Mouse (Mus musculus): Measurements from ENCODE around the gene Sun1.

Sun1 gene

GRCm38 (mm10) chr5:139251736-139252080 is 51.3 kb downstream of the Sun1 start:
- no peak for DNase-seq (ENCODE audit: low read depth, low spot score)

- DNase-seq (ENCODE audit: low read depth, low spot score) = peak; percentile 100
Observed at GRCm38 (mm10) chr5:139252081-139252909, 51.9 kb downstream of the Sun1 start, which contains the start of gene Get4. Get4 (plus strand) TSS chr5:139252324.

GRCm38 (mm10) chr5:139252910-139253245 is 52.4 kb downstream of the Sun1 start:
- no peak for DNase-seq (ENCODE audit: low read depth, low spot score)

GRCm38 (mm10) chr5:139253301-139253741 is 52.9 kb downstream of the Sun1 start:
- peak; percentile 71 for DNase-seq (ENCODE audit: low read depth, low spot score)

- no peak for DNase-seq (ENCODE audit: low read depth, low spot score)
Observed at GRCm38 (mm10) chr5:139254938-139255337, 54.5 kb downstream of the Sun1 start.

- no peak for DNase-seq (ENCODE audit: low read depth, low spot score)
Observed at GRCm38 (mm10) chr5:139255777-139256176, 55.3 kb downstream of the Sun1 start.

- DNase-seq (ENCODE audit: low read depth, low spot score) = no peak
Observed at GRCm38 (mm10) chr5:139256211-139256765, 55.9 kb downstream of the Sun1 start.

GRCm38 (mm10) chr5:139257265-139257664 is 56.8 kb downstream of the Sun1 start:
- no peak for DNase-seq (ENCODE audit: low read depth, low spot score)

- DNase-seq (ENCODE audit: low read depth, low spot score) = no peak
Observed at GRCm38 (mm10) chr5:139257818-139258217, 57.4 kb downstream of the Sun1 start.

GRCm38 (mm10) chr5:139258371-139259035 is 58.1 kb downstream of the Sun1 start:
- DNase-seq (ENCODE audit: low read depth, low spot score) = no peak

- DNase-seq (ENCODE audit: low read depth, low spot score) = no peak
Observed at GRCm38 (mm10) chr5:139259853-139260252, 59.4 kb downstream of the Sun1 start.

- DNase-seq (ENCODE audit: low read depth, low spot score) = no peak
Observed at GRCm38 (mm10) chr5:139261403-139261802, 61.0 kb downstream of the Sun1 start.

- no peak for DNase-seq (ENCODE audit: low read depth, low spot score)
Observed at GRCm38 (mm10) chr5:139267661-139268060, 67.2 kb downstream of the Sun1 start.

- DNase-seq (ENCODE audit: low read depth, low spot score) = no peak
Observed at GRCm38 (mm10) chr5:139270806-139271521, 70.5 kb downstream of the Sun1 start.

GRCm38 (mm10) chr5:139271994-139272554 is 71.6 kb downstream of the Sun1 start:
- no peak for DNase-seq (ENCODE audit: low read depth, low spot score)

- DNase-seq (ENCODE audit: low read depth, low spot score) = no peak
Observed at GRCm38 (mm10) chr5:139277287-139277686, 76.8 kb downstream of the Sun1 start.

GRCm38 (mm10) chr5:139281373-139282112 is 81.1 kb downstream of the Sun1 start:
- DNase-seq (ENCODE audit: low read depth, low spot score) = no peak

- DNase-seq (ENCODE audit: low read depth, low spot score) = peak; percentile 89
Observed at GRCm38 (mm10) chr5:139282191-139282590, 81.8 kb downstream of the Sun1 start.

- DNase-seq (ENCODE audit: low read depth, low spot score) = peak; percentile 46
Observed at GRCm38 (mm10) chr5:139283460-139284180, 83.2 kb downstream of the Sun1 start.

- DNase-seq (ENCODE audit: low read depth, low spot score) = no peak
Observed at GRCm38 (mm10) chr5:139285383-139286067, 85.1 kb downstream of the Sun1 start.

Data from CD4-positive, CD25-positive, alpha-beta regulatory T cell, adult 2 months (primary cell).